Mouse (Mus musculus) ovary, adult 18-20 months (tissue): ENCODE data around the gene Fbxl22.

Experiments used
- DNase-seq: peaks from one replicate; pipeline ENCODE4 v3.0.0; 2022; ENCODE audit warnings: low spot score, mixed read lengths

Gene Fbxl22

GRCm38 (mm10) chr9:66514256-66514770 lies at the start of gene Fbxl22:
Gene Fbxl22, minus strand, starts transcription at chr9:66514593.
- DNase-seq: no peak

GRCm38 (mm10) chr9:66562215-66562614 lies 47.8 kb upstream of the Fbxl22 start:
- no peak for DNase-seq

- DNase-seq: no peak
These were observed 47.1 kb upstream of the Fbxl22 start for GRCm38 (mm10) chr9:66561496-66561895.

GRCm38 (mm10) chr9:66560728-66561127 lies 46.3 kb upstream of the Fbxl22 start:
- no peak for DNase-seq

GRCm38 (mm10) chr9:66560295-66560694 lies 45.9 kb upstream of the Fbxl22 start:
- no peak for DNase-seq

- DNase-seq: no peak
These were observed 44.6 kb upstream of the Fbxl22 start for GRCm38 (mm10) chr9:66558971-66559370.

GRCm38 (mm10) chr9:66542785-66543184 lies 28.4 kb upstream of the Fbxl22 start:
- DNase-seq: no peak

- no peak for DNase-seq
These were observed 7.2 kb upstream of the Fbxl22 start for GRCm38 (mm10) chr9:66521595-66521994.

- DNase-seq: no peak
These were observed 5.9 kb upstream of the Fbxl22 start for GRCm38 (mm10) chr9:66520299-66520698.

- DNase-seq: no peak
These were observed 4.5 kb upstream of the Fbxl22 start for GRCm38 (mm10) chr9:66518901-66519300.

- DNase-seq: no peak
These were observed 3.9 kb upstream of the Fbxl22 start for GRCm38 (mm10) chr9:66518251-66518650.

GRCm38 (mm10) chr9:66517746-66518145 lies 3.4 kb upstream of the Fbxl22 start:
- no peak for DNase-seq

GRCm38 (mm10) chr9:66516296-66516940 lies 2.0 kb upstream of the Fbxl22 start:
- no peak for DNase-seq

GRCm38 (mm10) chr9:66515680-66516210 lies 1.4 kb upstream of the Fbxl22 start:
- DNase-seq: no peak

- no peak for DNase-seq
These were observed 722 bp upstream of the Fbxl22 start for GRCm38 (mm10) chr9:66515115-66515514.

- no peak for DNase-seq
These were observed 635 bp downstream of the Fbxl22 start for GRCm38 (mm10) chr9:66513661-66514255.

- no peak for DNase-seq
These were observed 1.2 kb downstream of the Fbxl22 start for GRCm38 (mm10) chr9:66513150-66513549.

GRCm38 (mm10) chr9:66512351-66512671 lies 2.1 kb downstream of the Fbxl22 start:
- DNase-seq: peak; percentile 79

- peak; percentile 91 for DNase-seq
These were observed 2.6 kb downstream of the Fbxl22 start for GRCm38 (mm10) chr9:66511580-66512350.

- no peak for DNase-seq
These were observed 3.4 kb downstream of the Fbxl22 start for GRCm38 (mm10) chr9:66510944-66511343.

GRCm38 (mm10) chr9:66510351-66510841 lies 4.0 kb downstream of the Fbxl22 start:
- no peak for DNase-seq

- DNase-seq: no peak
These were observed 5.4 kb downstream of the Fbxl22 start for GRCm38 (mm10) chr9:66508890-66509399.
